Mouse (Mus musculus): ENCODE results near the gene Top2a.

DNA sequence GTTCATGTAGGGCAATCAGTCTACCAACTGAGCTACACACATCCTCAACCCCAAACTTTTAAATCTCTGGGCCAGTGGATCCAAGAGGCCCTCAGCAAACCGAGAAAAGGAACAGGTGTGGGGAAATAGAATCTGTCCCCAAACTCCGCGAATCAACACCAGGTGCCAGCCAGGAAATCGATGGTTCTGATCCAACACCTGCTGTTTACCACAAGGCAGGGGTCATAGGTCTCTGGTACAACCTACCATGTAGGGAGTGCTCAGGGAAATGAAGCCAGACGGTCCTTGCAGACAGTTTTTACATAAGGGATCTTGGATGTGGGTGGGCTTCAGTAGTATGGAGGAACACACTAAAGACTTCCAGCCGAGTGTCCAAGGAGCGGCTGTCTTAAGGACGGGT is 43.6 kb upstream of the Top2a start:
- TF ChIP-seq TAL1 (IDR thresholded peaks at IDR 0.05; ENCODE audit: low read length) (no peak), GATA1 (IDR thresholded peaks at IDR 0.05; ENCODE audit: low read length) (no peak)
